ENCODE assay signal across 9 mouse cellular contexts in genomic region chr10:4041691-4042090, GRCm38 (mm10).
DNase-seq lines count a peak whose midpoint lies in the region; ATAC-seq and TF ChIP-seq lines count a peak whose summit lies in the region.
"Had no signal": no experiment of that assay in that cellular context is flagged by ENCODE, and none has a peak within 500 bp of the region (broad histone marks: within the 10 kb centered on the region; RNA-seq: fewer than 3 reads in every experiment).

No protein-coding gene starts in this region.

- CTCF ChIA-PET in Patski (lab: Charles Lee): interaction anchor here (0.9 to 3.0 kb wide), 13 partner anchors 19 to 300 kb away, joined by 3 to 10 read pairs (median 4); no protein-coding TSS in a partner anchor

- no peak for ATAC-seq in liver, embryonic 11.5 days (replicated peaks; ENCODE audit: low FRiP score)
- ATAC-seq in Patski: peak; percentile 67
- no peak for ATAC-seq in activated CD4-positive, CD25-positive, alpha-beta regulatory T cell, adult 4 months

- no peak overlapping the region for H3K4me3 ChIP-seq in liver, adult 2 months (ENCODE audit: insufficient read depth, low read depth, low read length)
- no peak overlapping the region for H3K4me3 ChIP-seq in liver, embryonic 11.5 days (ENCODE audit: low read depth, low read length)
- no peak overlapping the region for H3K4me3 ChIP-seq in cortical plate, adult 2 months (ENCODE audit: insufficient read depth, low read length)
- H3K4me3 ChIP-seq in limb, embryonic 10.5 days: no peak overlapping the region
- H3K4me3 ChIP-seq in olfactory bulb, adult 2 months (ENCODE audit: insufficient read depth, low read depth, low read length): no peak overlapping the region

- DNase-seq in liver, adult 2 months (ENCODE audit: extremely low read depth, low read depth, low spot score): peak; percentile 44
- DNase-seq in liver, embryonic 11.5 days (ENCODE audit: low spot score): no peak
- DNase-seq in Patski (ENCODE audit: low read depth, low spot score): no peak
- DNase-seq in heart, postnatal 10 days: peak; percentile 43 to 69
- peak; percentile 46 for DNase-seq in limb, embryonic 10.5 days (ENCODE audit: low spot score)

- in situ Hi-C loops in Patski (cut with MboI; ENCODE audit: low pct_unique_long_range_greater_than_20kb): no loop called here

- intact Hi-C loops in heart, postnatal 10 days (cut with DNase I): loop anchor here (2.0 kb wide), 1 partner anchor 293 kb away; no protein-coding TSS in a partner anchor

- POLR2A ChIA-PET in Patski (lab: Charles Lee): interaction anchor here (0.6 kb wide), 1 partner anchor 21 kb away, joined by 3 read pairs; no protein-coding TSS in a partner anchor

- H3K27me3 ChIP-seq in liver, adult 2 months (ENCODE audit: control insufficient read depth, insufficient read depth, low read length): no peaks in the 10 kb centered on the region
- no peaks in the 10 kb centered on the region for H3K27me3 ChIP-seq in liver, embryonic 11.5 days (replicated peaks; ENCODE audit: control insufficient read depth, insufficient read depth, low read length)
- no peaks in the 10 kb centered on the region for H3K27me3 ChIP-seq in Patski
- H3K27me3 ChIP-seq in limb, embryonic 10.5 days (ENCODE audit: low read depth, poor library complexity, severe bottlenecking): no peaks in the 10 kb centered on the region

- no peaks in the 10 kb centered on the region for H3K36me3 ChIP-seq in liver, adult 2 months (ENCODE audit: control insufficient read depth, insufficient read depth, low read length)
- H3K36me3 ChIP-seq in liver, embryonic 11.5 days (ENCODE audit: control insufficient read depth, insufficient read depth, low read length): peaks cover 15% of the 10 kb centered on the region
- peaks cover 27% of the 10 kb centered on the region; the same call in 1 of the 2 replicates for H3K36me3 ChIP-seq in limb, embryonic 10.5 days

- no peaks in the 10 kb centered on the region for H3K9me3 ChIP-seq in liver, embryonic 11.5 days (ENCODE audit: control insufficient read depth, low read length)
- H3K9me3 ChIP-seq in limb, embryonic 10.5 days (replicated peaks): no peaks in the 10 kb centered on the region

- peak; percentile 78 for TF ChIP-seq CTCF in liver, adult 2 months (IDR thresholded peaks at IDR 0.05; ENCODE audit: low read depth, low read length)
- TF ChIP-seq CTCF in Patski (IDR thresholded peaks at IDR 0.05): peak; percentile 86
- TF ChIP-seq CTCF in cortical plate, adult 2 months (IDR thresholded peaks at IDR 0.05; ENCODE audit: extremely low read depth, insufficient read depth, low read length): peak; percentile 81
- TF ChIP-seq CTCF in olfactory bulb, adult 2 months (IDR thresholded peaks at IDR 0.05; ENCODE audit: insufficient read depth, low read depth, low read length): peak; percentile 48; the same call in 1 of the 2 replicates

- H3K27ac ChIP-seq in liver, adult 2 months (replicated peaks; ENCODE audit: insufficient read depth, low read depth, low read length): no peak overlapping the region
- H3K27ac ChIP-seq in liver, embryonic 11.5 days (ENCODE audit: low read depth, low read length): no peak overlapping the region
- no peak overlapping the region for H3K27ac ChIP-seq in cortical plate, adult 2 months (ENCODE audit: insufficient read depth, low read length)
- no peak overlapping the region for H3K27ac ChIP-seq in limb, embryonic 10.5 days
- no peak overlapping the region for H3K27ac ChIP-seq in olfactory bulb, adult 2 months (ENCODE audit: insufficient read depth, low read depth, low read length)
- H3K27ac ChIP-seq: macrophage had no signal

- no peak overlapping the region for H3K9ac ChIP-seq in liver, adult 2 months (ENCODE audit: low read depth, low read length)
- H3K9ac ChIP-seq in liver, embryonic 11.5 days (ENCODE audit: low read depth, low read length): no peak overlapping the region

- WGBS in liver, adult 2 months: 27% methylated on average over 9 of the region's 9 CpGs
- 80% methylated on average over 9 of the region's 9 CpGs for WGBS in liver, embryonic 11.5 days
- 89% methylated on average over 9 of the region's 9 CpGs for WGBS in limb, embryonic 10.5 days
- 46% methylated on average over 9 of the region's 9 CpGs for WGBS in olfactory bulb, adult 2 months

- H3K4me1 ChIP-seq in liver, adult 2 months (ENCODE audit: control insufficient read depth, insufficient read depth, low read length): peaks cover 4% of the 10 kb centered on the region; the same call in 1 of the 2 replicates
- no peaks in the 10 kb centered on the region for H3K4me1 ChIP-seq in liver, embryonic 11.5 days (replicated peaks; ENCODE audit: control insufficient read depth, insufficient read depth, low read length)
- H3K4me1 ChIP-seq in cortical plate, adult 2 months (ENCODE audit: control insufficient read depth, insufficient read depth, low read length): no peaks in the 10 kb centered on the region
- no peaks in the 10 kb centered on the region for H3K4me1 ChIP-seq in limb, embryonic 10.5 days
- H3K4me1 ChIP-seq in olfactory bulb, adult 2 months (ENCODE audit: control insufficient read depth, insufficient read depth, low read length): peaks cover 2% of the 10 kb centered on the region; the same call in 1 of the 2 replicates

- H3K79me2 ChIP-seq in liver, adult 2 months (ENCODE audit: control insufficient read depth, insufficient read depth, low read length): no peaks in the 10 kb centered on the region

- no peak overlapping the region for H3K4me2 ChIP-seq in liver, embryonic 11.5 days

- no peak for TF ChIP-seq POLR2A in liver, adult 2 months (IDR thresholded peaks at IDR 0.05; ENCODE audit: extremely low read depth, insufficient read depth, low read length)
- TF ChIP-seq POLR2A in cortical plate, adult 2 months (IDR thresholded peaks at IDR 0.05; ENCODE audit: extremely low read depth, insufficient read depth, low read length): no peak
- TF ChIP-seq POLR2A in olfactory bulb, adult 2 months (IDR thresholded peaks at IDR 0.05; ENCODE audit: insufficient read depth, low read depth, low read length): no peak

Comparison
In these comparisons a context has a peak if more than half of its experiments do, and no peak if none do; other contexts are left out.
1. DNase-seq: peak in liver, adult 2 months (single experiment), heart, postnatal 10 days (2 of 2) and limb, embryonic 10.5 days (single experiment); none in liver, embryonic 11.5 days (single experiment) and Patski (single experiment).
2. Peak in every context shown above with its lines, with median percentiles within 50 percentile points of each other: CTCF ChIP-seq.